Mouse (Mus musculus): ENCODE measurements around the gene Tpp1.

DNA sequence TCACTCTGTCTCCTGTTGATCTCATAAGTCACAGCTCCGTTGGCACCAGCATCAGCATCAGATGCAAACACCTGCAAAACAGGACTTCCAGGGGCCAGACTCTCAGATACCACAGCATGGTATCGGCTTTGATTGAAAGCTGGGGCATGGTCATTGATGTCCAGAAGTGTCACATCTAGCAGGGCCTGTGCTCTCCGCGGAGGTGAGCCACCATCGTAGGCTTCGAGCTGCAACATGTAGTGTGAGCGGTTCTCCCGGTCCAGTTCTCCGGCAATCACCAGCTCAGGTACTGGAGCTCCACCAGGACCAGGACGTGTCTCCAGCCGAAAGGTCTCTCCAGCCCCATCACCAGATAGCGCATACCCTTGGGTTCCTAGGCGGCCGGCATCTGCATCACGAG lies 20.3 kb upstream of the Tpp1 start:
- TF ChIP-seq POLR2A (IDR thresholded peaks at IDR 0.05; ENCODE audit: low read depth, low read length) (no peak), CTCF (IDR thresholded peaks at IDR 0.05; ENCODE audit: extremely low read depth, insufficient read length, insufficient replicate concordance, low read depth, low read length) (no peak)
